Mouse (Mus musculus): ENCODE measurements at regions not wholly inside any gene's neighbourhood (a gene's known extent, or its start where the extent isn't known, plus 50 kb on each side); places are given as distances from the start of the nearest gene placed in this dataset.

DNA sequence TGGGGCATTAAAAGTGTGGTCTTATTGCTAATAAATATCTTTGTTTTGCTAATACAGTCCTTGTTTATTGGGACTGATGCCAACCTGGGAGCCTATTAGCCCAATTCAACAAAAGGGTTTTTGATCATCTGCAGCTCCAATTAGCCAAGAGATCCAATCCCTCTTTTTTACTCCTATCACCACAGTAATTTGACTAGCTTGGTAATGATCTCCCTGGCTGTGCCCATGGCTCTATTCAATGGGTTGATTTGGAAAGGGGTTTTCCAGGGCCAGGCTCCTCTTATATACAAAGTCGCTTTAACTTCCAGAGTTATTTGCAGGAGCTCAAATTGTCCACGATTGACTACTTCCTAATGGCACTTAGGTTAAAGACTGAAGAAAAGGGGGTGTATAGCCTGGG, 145.1 kb upstream of the Adra1b start:
- TF ChIP-seq POLR2A (IDR thresholded peaks at IDR 0.05; ENCODE audit: low read depth, low read length) (no peak), CTCF (IDR thresholded peaks at IDR 0.05; ENCODE audit: extremely low read depth, insufficient read depth, insufficient read length, insufficient replicate concordance) (no peak)

Data from spleen, adult 2 months (tissue).